Mouse (Mus musculus) neural tube, embryonic 12.5 days (tissue): ENCODE measurements around the gene Tie1. TPM values are rescaled to one million over a fixed set of nuclear protein-coding genes. Genes with fewer than 3 reads are reported as not detected.
"Not testable (repeated sequence)": the region's sequence is repeated elsewhere in the genome, so short reads cannot be mapped to it uniquely, and the experiment has no call there.

Experiments used
- ATAC-seq: fragments of 200-750 bp; cut with Nextera tagmentation; 2 replicates; pipeline ENCODE4 v1.8.0; 2017; ENCODE audit warnings: low read depth, mild to moderate bottlenecking, moderate TSS enrichment, moderate library complexity; ENCODE audit not compliant: low FRiP score
- H3K27ac ChIP-seq: fragments of 300-500 bp; sonication (generic); 2 replicates; pipeline ENCODE4 v1.5.1; 2016
- H3K27me3 ChIP-seq: fragments of 300-500 bp; sonication (generic); replicated peaks from 2 replicates; pipeline ENCODE4 v1.6.1; 2016; ENCODE audit warnings: mild to moderate bottlenecking
- H3K36me3 ChIP-seq: fragments of 300-500 bp; sonication (generic); 2 replicates; pipeline ENCODE4 v1.6.1; 2016; ENCODE audit warnings: mild to moderate bottlenecking
- H3K4me1 ChIP-seq: fragments of 300-500 bp; sonication (generic); 2 replicates; pipeline ENCODE4 v1.6.1; 2016
- H3K4me2 ChIP-seq: fragments of 300-500 bp; sonication (generic); replicated peaks from 2 replicates; pipeline ENCODE4 v1.6.1; 2016; ENCODE audit warnings: mild to moderate bottlenecking
- H3K4me3 ChIP-seq: fragments of 300-500 bp; sonication (generic); 2 replicates; pipeline ENCODE4 v1.5.1; 2016
- H3K9ac ChIP-seq: fragments of 300-500 bp; sonication (generic); 2 replicates; pipeline ENCODE4 v1.6.1; 2016; ENCODE audit warnings: mild to moderate bottlenecking
- H3K9me3 ChIP-seq: fragments of 300-500 bp; sonication (generic); 2 replicates; pipeline ENCODE4 v1.6.1; 2016; ENCODE audit warnings: mild to moderate bottlenecking
- WGBS: fragments of 180-500 bp; shearing (Covaris S2); methylation state at CpG from one replicate; pipeline ENCODE4 v1.1.7; 2016; 5-methylcytosine and 5-hydroxymethylcytosine counted together
- polyA plus RNA-seq: library from polyadenylated mRNA; unstranded; fragments of >200 nt; fragmentation: Nextera tagmentation; extraction: Ambion mirVana; gene quantifications from 2 replicates; pipeline ENCODE4 v1.2.1, GENCODE M21; 2016

The Tie1 gene
- polyA plus RNA-seq, 1 experiment from 2014 or later = 23.5 TPM

- no peak overlapping the region for H3K4me3 ChIP-seq
- H3K4me1 ChIP-seq = peaks cover 15% of the 10 kb centered on the region
- no peak overlapping the region for H3K27ac ChIP-seq
- no peak; the same call in 1 of the 2 replicates for ATAC-seq
- no peaks in the 10 kb centered on the region for H3K36me3 ChIP-seq
- no peaks in the 10 kb centered on the region for H3K9me3 ChIP-seq
- no peak overlapping the region for H3K9ac ChIP-seq
- H3K4me2 ChIP-seq = peak overlapping the region; percentile 41
- no peaks in the 10 kb centered on the region for H3K27me3 ChIP-seq
- WGBS = 27% methylated on average over 16 of the region's 16 CpGs
Observed at GRCm38 (mm10) chr4:118517497-118518146, 27.8 kb upstream of the Tie1 start.

- Histone ChIP-seq H3K4me2 (peak overlapping the region; percentile 41), H3K4me3 (no peak overlapping the region), H3K9me3 (no peaks in the 10 kb centered on the region), H3K4me1 (peaks cover 15% of the 10 kb centered on the region), H3K36me3 (no peaks in the 10 kb centered on the region), H3K27ac (no peak overlapping the region), H3K27me3 (no peaks in the 10 kb centered on the region), H3K9ac (no peak overlapping the region)
- peak; percentile 50; the same call in 1 of the 2 replicates for ATAC-seq
- WGBS = 30% methylated on average over 20 of the region's 20 CpGs
Observed at GRCm38 (mm10) chr4:118516699-118517496, 27.0 kb upstream of the Tie1 start.

GRCm38 (mm10) chr4:118509050-118509449 lies 19.2 kb upstream of the Tie1 start:
- H3K4me2 ChIP-seq = no peak overlapping the region
- no peak overlapping the region for H3K9ac ChIP-seq
- no peak overlapping the region for H3K4me3 ChIP-seq
- 30% methylated on average over 6 of the region's 6 CpGs for WGBS
- H3K27me3 ChIP-seq = no peaks in the 10 kb centered on the region
- no peak for ATAC-seq
- H3K9me3 ChIP-seq = no peaks in the 10 kb centered on the region
- H3K4me1 ChIP-seq = peaks cover 4% of the 10 kb centered on the region; the same call in 1 of the 2 replicates
- H3K36me3 ChIP-seq = no peaks in the 10 kb centered on the region
- H3K27ac ChIP-seq = no peak overlapping the region

GRCm38 (mm10) chr4:118507171-118507570 lies 17.3 kb upstream of the Tie1 start:
- H3K4me3 ChIP-seq, H3K9me3 ChIP-seq, H3K36me3 ChIP-seq, H3K27ac ChIP-seq, H3K4me1 ChIP-seq, H3K27me3 ChIP-seq, ATAC-seq, H3K9ac ChIP-seq, H3K4me2 ChIP-seq: not testable (repeated sequence)
- WGBS = 81% methylated on average over 1 of the region's 1 CpGs

GRCm38 (mm10) chr4:118505551-118505950 lies 15.7 kb upstream of the Tie1 start:
- no peak for ATAC-seq
- Histone ChIP-seq H3K27me3 (no peaks in the 10 kb centered on the region), H3K27ac (no peak overlapping the region), H3K4me2 (no peak overlapping the region), H3K9ac (no peak overlapping the region), H3K4me1 (no peaks in the 10 kb centered on the region), H3K9me3 (no peaks in the 10 kb centered on the region), H3K36me3 (no peaks in the 10 kb centered on the region), H3K4me3 (no peak overlapping the region)
- 86% methylated on average over 3 of the region's 3 CpGs for WGBS

- Histone ChIP-seq H3K4me2 (no peak overlapping the region), H3K4me1 (no peaks in the 10 kb centered on the region), H3K4me3 (no peak overlapping the region), H3K9ac (no peak overlapping the region), H3K9me3 (no peaks in the 10 kb centered on the region), H3K27me3 (no peaks in the 10 kb centered on the region), H3K27ac (no peak overlapping the region), H3K36me3 (no peaks in the 10 kb centered on the region)
- WGBS = 77% methylated on average over 9 of the region's 9 CpGs
- no peak for ATAC-seq
Observed at GRCm38 (mm10) chr4:118500792-118501191, 10.9 kb upstream of the Tie1 start.

GRCm38 (mm10) chr4:118500171-118500724 lies 10.4 kb upstream of the Tie1 start:
- no peaks in the 10 kb centered on the region for H3K9me3 ChIP-seq
- H3K9ac ChIP-seq = no peak overlapping the region
- ATAC-seq = no peak
- H3K4me1 ChIP-seq = no peaks in the 10 kb centered on the region
- H3K4me2 ChIP-seq = no peak overlapping the region
- no peak overlapping the region for H3K27ac ChIP-seq
- 50% methylated on average over 6 of the region's 6 CpGs for WGBS
- H3K36me3 ChIP-seq = no peaks in the 10 kb centered on the region
- H3K27me3 ChIP-seq = no peaks in the 10 kb centered on the region
- no peak overlapping the region for H3K4me3 ChIP-seq

- WGBS = 92% methylated on average over 10 of the region's 10 CpGs
- H3K4me2 ChIP-seq = no peak overlapping the region
- no peak overlapping the region for H3K4me3 ChIP-seq
- H3K9ac ChIP-seq = no peak overlapping the region
- H3K9me3 ChIP-seq = no peaks in the 10 kb centered on the region
- no peak overlapping the region for H3K27ac ChIP-seq
- H3K36me3 ChIP-seq = no peaks in the 10 kb centered on the region
- no peaks in the 10 kb centered on the region for H3K4me1 ChIP-seq
- ATAC-seq = no peak
- H3K27me3 ChIP-seq = no peaks in the 10 kb centered on the region
Observed at GRCm38 (mm10) chr4:118490461-118490860, 600 bp upstream of the Tie1 start.

GRCm38 (mm10) chr4:118476773-118477530 lies 12.9 kb downstream of the Tie1 start:
- Histone ChIP-seq H3K9ac (no peak overlapping the region), H3K4me3 (no peak overlapping the region), H3K4me2 (no peak overlapping the region), H3K36me3 (no peaks in the 10 kb centered on the region), H3K4me1 (no peaks in the 10 kb centered on the region), H3K9me3 (no peaks in the 10 kb centered on the region), H3K27ac (no peak overlapping the region), H3K27me3 (no peaks in the 10 kb centered on the region)
- no peak for ATAC-seq
- 47% methylated on average over 15 of the region's 15 CpGs for WGBS

- H3K36me3 ChIP-seq = no peaks in the 10 kb centered on the region
- peaks cover 6% of the 10 kb centered on the region; the same call in 1 of the 2 replicates for H3K9me3 ChIP-seq
- no peaks in the 10 kb centered on the region for H3K4me1 ChIP-seq
- H3K27me3 ChIP-seq = no peaks in the 10 kb centered on the region
- WGBS = 93% methylated on average over 11 of the region's 11 CpGs
- H3K27ac ChIP-seq = no peak overlapping the region
- H3K4me3 ChIP-seq = no peak overlapping the region
- H3K9ac ChIP-seq = no peak overlapping the region
- no peak overlapping the region for H3K4me2 ChIP-seq
- ATAC-seq = no peak
Observed at GRCm38 (mm10) chr4:118472687-118473086, 17.2 kb downstream of the Tie1 start.

GRCm38 (mm10) chr4:118471281-118471680 lies 18.6 kb downstream of the Tie1 start:
- no peak overlapping the region for H3K4me3 ChIP-seq
- WGBS = 81% methylated on average over 6 of the region's 6 CpGs
- no peaks in the 10 kb centered on the region for H3K36me3 ChIP-seq
- ATAC-seq = no peak
- peaks cover 6% of the 10 kb centered on the region; the same call in 1 of the 2 replicates for H3K9me3 ChIP-seq
- no peak overlapping the region for H3K4me2 ChIP-seq
- H3K4me1 ChIP-seq = no peaks in the 10 kb centered on the region
- no peak overlapping the region for H3K9ac ChIP-seq
- no peak overlapping the region for H3K27ac ChIP-seq
- no peaks in the 10 kb centered on the region for H3K27me3 ChIP-seq

- WGBS = 20% methylated on average over 11 of the region's 11 CpGs
- no peak overlapping the region for H3K27ac ChIP-seq
- peak overlapping the region; percentile 27; the same call in 1 of the 2 replicates for H3K4me2 ChIP-seq
- H3K27me3 ChIP-seq = no peaks in the 10 kb centered on the region
- H3K9ac ChIP-seq = no peak overlapping the region
- peaks cover 6% of the 10 kb centered on the region; the same call in 1 of the 2 replicates for H3K9me3 ChIP-seq
- 0 out of 2 replicates have a peak, but pooled peaks have one; percentile 33 for ATAC-seq
- H3K4me3 ChIP-seq = no peak overlapping the region
- no peaks in the 10 kb centered on the region for H3K36me3 ChIP-seq
- no peaks in the 10 kb centered on the region for H3K4me1 ChIP-seq
Observed at GRCm38 (mm10) chr4:118465697-118466163, 24.1 kb downstream of the Tie1 start.
